Comparison of ENCODE assay signal across 10 mouse cellular contexts in genomic region chr17:5321589-5322225, GRCm38 (mm10).
DNase-seq lines count a peak whose midpoint lies in the region; ATAC-seq and TF ChIP-seq lines count a peak whose summit lies in the region.
"Had no signal": no experiment of that assay in that cellular context is flagged by ENCODE, and none has a peak within 500 bp of the region (broad histone marks: within the 10 kb centered on the region; RNA-seq: fewer than 3 reads in every experiment).

No protein-coding gene starts in this region.

- peaks cover 5% of the 10 kb centered on the region for H3K4me1 ChIP-seq in lung, adult 2 months (ENCODE audit: control insufficient read depth, insufficient read depth, low read length)
- H3K4me1 ChIP-seq in neural tube, embryonic 14.5 days (ENCODE audit: control insufficient read depth, insufficient read depth, low read length), result peaks cover 27% of the 10 kb centered on the region

- H3K27ac ChIP-seq in gastrocnemius, adult 2 months, result no peak overlapping the region
- H3K27ac ChIP-seq in neural tube, embryonic 14.5 days (ENCODE audit: low read depth, low read length), result peak overlapping the region; percentile 44; the same call in 1 of the 2 replicates
- H3K27ac ChIP-seq: embryonic facial prominence, embryonic 13.5 days had no signal

- peak; percentile 54 for TF ChIP-seq CTCF in gastrocnemius, adult 2 months (IDR thresholded peaks at IDR 0.05)
- peak; percentile 29 for TF ChIP-seq CTCF in lung, adult 2 months (IDR thresholded peaks at IDR 0.05; ENCODE audit: insufficient read depth, low read length)

- no peak overlapping the region for H3K9ac ChIP-seq in neural tube, embryonic 14.5 days (replicated peaks; ENCODE audit: low read depth, low read length)
- H3K9ac ChIP-seq: embryonic facial prominence, embryonic 13.5 days had no signal

- H3K4me2 ChIP-seq in neural tube, embryonic 14.5 days (ENCODE audit: low read depth, low read length), result no peak overlapping the region
- H3K4me2 ChIP-seq: embryonic facial prominence, embryonic 13.5 days had no signal

- H3K4me3 ChIP-seq in gastrocnemius, adult 2 months, result no peak overlapping the region
- no peak overlapping the region for H3K4me3 ChIP-seq in lung, adult 2 months (replicated peaks; ENCODE audit: extremely low read depth, low read depth, low read length)
- H3K4me3 ChIP-seq in neural tube, embryonic 14.5 days (ENCODE audit: low read depth, low read length), result no peak overlapping the region
- H3K4me3 ChIP-seq: embryonic facial prominence, embryonic 13.5 days had no signal

- no peaks in the 10 kb centered on the region for H3K9me3 ChIP-seq in neural tube, embryonic 14.5 days (ENCODE audit: control insufficient read depth, low read length)
- H3K9me3 ChIP-seq: embryonic facial prominence, embryonic 13.5 days had no signal

- no peak for DNase-seq in gastrocnemius, adult 2 months
- DNase-seq in gastrocnemius, adult 18-20 months (ENCODE audit: low spot score), result no peak
- no peak for DNase-seq in lung, adult 2 months
- no peak for DNase-seq in lung, postnatal 25 days (ENCODE audit: low spot score)
- DNase-seq in MN1 (ENCODE audit: low spot score), result no peak
- DNase-seq in ovary, adult 18-20 months (ENCODE audit: low spot score), result no peak
- DNase-seq: retina, postnatal 1 day had no signal

- WGBS in lung, adult 2 months, result 73% methylated on average over 8 of the region's 8 CpGs
- WGBS in neural tube, embryonic 14.5 days, result 81% methylated on average over 8 of the region's 8 CpGs

- no peak for TF ChIP-seq POLR2A in lung, adult 2 months (IDR thresholded peaks at IDR 0.05; ENCODE audit: borderline replicate concordance, extremely low read depth, low read depth, low read length)

- peaks cover 15% of the 10 kb centered on the region for H3K36me3 ChIP-seq in neural tube, embryonic 14.5 days (ENCODE audit: control insufficient read depth, insufficient read depth, low read length)

- ATAC-seq in common myeloid progenitor, adult 5-6 weeks (replicated peaks; ENCODE audit: low read depth, poor library complexity, severe bottlenecking), result peak; percentile 26
- ATAC-seq in neural tube, embryonic 14.5 days (ENCODE audit: low read depth), result no peak

- intact Hi-C loops in gastrocnemius, adult 2 months (cut with DNase I), result loop anchor here (5.0 kb wide), 1 partner anchor 119 kb away; no protein-coding TSS in a partner anchor

- H3K27me3 ChIP-seq in neural tube, embryonic 14.5 days (ENCODE audit: control insufficient read depth, insufficient read depth, low read length), result no peaks in the 10 kb centered on the region
- H3K27me3 ChIP-seq: embryonic facial prominence, embryonic 13.5 days had no signal
